Mouse (Mus musculus): ENCODE results near the gene Anxa7. TPM values are rescaled to one million over a fixed set of nuclear protein-coding genes. Genes with fewer than 3 reads are reported as not detected.
A peak's percentile ranks its signal among the peaks of the same experiment; 100 is the strongest.

The Anxa7 gene
- 27.8 and 30.0 TPM in 2 replicates for polyA plus RNA-seq (2014; fragmentation: Nextera tagmentation; extraction: Ambion mirVana)

DNA sequence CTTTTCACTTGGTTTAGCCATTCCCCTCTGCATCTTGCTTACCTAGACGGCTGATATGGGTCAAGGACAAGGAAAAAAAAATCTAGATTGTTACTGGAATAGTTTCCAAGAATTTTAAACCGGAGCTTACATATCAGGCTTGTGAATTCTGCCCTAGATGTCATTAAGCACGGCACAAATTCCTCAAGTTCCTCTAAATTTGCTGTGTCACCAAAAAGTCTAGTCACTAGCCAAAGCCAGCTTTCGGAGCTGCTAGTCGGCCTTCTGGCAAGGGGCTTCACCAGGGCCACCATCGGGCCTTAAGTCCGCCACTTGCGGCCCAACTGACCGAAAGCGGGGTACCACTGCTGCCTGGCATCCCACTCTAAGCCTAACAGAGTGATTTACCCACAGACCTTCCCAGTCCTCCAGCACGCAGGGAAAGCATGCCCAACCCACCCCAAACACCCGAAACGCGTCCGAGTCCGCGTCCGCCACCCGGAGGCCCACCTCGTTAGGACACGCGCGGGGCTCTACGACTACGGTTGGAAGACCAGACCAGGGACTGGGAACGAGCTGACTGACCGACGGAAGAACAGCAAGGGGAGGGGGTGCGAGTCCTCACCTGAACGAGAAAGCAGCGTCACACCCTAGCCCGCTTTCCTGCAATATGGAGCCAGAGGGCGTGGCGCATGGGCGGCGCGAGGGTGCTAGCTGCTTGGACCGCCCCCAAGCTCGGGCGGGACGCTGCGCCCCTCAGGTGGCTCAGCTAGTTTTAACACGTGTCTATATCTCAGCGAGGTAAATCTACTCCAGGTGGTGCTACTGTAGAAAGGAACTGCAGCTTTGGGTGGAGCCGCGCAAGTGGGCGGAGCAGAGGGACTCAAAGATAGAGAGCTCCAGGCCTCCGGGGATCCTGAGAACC, at the start of gene Anxa7:
TSS of gene Anxa7 (minus strand) at position 843 of the 904 bp plus-strand sequence.
- H3K9me3 ChIP-seq (replicated peaks; ENCODE audit: control insufficient read depth, low read length): no peaks in the 10 kb centered on the region
- H3K4me3 ChIP-seq (ENCODE audit: low read depth, low read length): peak within 1 kb of the TSS; percentile 65
- under 1% methylated on average over 48 of the region's 48 CpGs for WGBS
- peak within 1 kb of the TSS; percentile 62 for H3K9ac ChIP-seq (replicated peaks; ENCODE audit: low read length)
- ATAC-seq (replicated peaks; ENCODE audit: insufficient number of reproducible peaks, low FRiP score, low TSS enrichment, low read depth): peak; percentile 91
- DNase-seq (ENCODE audit: low spot score): peak; percentile 85
- no peaks in the 10 kb centered on the region for H3K4me1 ChIP-seq (ENCODE audit: control insufficient read depth, insufficient read depth, low read length)
- H3K27ac ChIP-seq (replicated peaks; ENCODE audit: low read depth, low read length): peak within 1 kb of the TSS; percentile 65
- no peaks in the 10 kb centered on the region for H3K36me3 ChIP-seq (replicated peaks; ENCODE audit: control insufficient read depth, insufficient read depth, low read depth, low read length)
- no peaks in the 10 kb centered on the region for H3K27me3 ChIP-seq (ENCODE audit: control insufficient read depth, insufficient read depth, low read length)
- H3K4me2 ChIP-seq (ENCODE audit: low read depth, low read length): peak within 1 kb of the TSS; percentile 75

GRCm38 (mm10) chr14:20529643-20530042, 49.7 kb upstream of the Anxa7 start:
- Histone ChIP-seq H3K4me2 (ENCODE audit: low read depth, low read length) (no peak overlapping the region), H3K36me3 (replicated peaks; ENCODE audit: control insufficient read depth, insufficient read depth, low read depth, low read length) (no peaks in the 10 kb centered on the region), H3K9me3 (replicated peaks; ENCODE audit: control insufficient read depth, low read length) (no peaks in the 10 kb centered on the region), H3K4me1 (ENCODE audit: control insufficient read depth, insufficient read depth, low read length) (no peaks in the 10 kb centered on the region), H3K27ac (replicated peaks; ENCODE audit: low read depth, low read length) (no peak overlapping the region), H3K27me3 (ENCODE audit: control insufficient read depth, insufficient read depth, low read length) (no peaks in the 10 kb centered on the region), H3K4me3 (ENCODE audit: low read depth, low read length) (no peak overlapping the region), H3K9ac (replicated peaks; ENCODE audit: low read length) (no peak overlapping the region)
- ATAC-seq (replicated peaks; ENCODE audit: insufficient number of reproducible peaks, low FRiP score, low TSS enrichment, low read depth): no peak
- 93% methylated on average over 4 of the region's 4 CpGs for WGBS
- no peak for DNase-seq (ENCODE audit: low spot score)

DNA sequence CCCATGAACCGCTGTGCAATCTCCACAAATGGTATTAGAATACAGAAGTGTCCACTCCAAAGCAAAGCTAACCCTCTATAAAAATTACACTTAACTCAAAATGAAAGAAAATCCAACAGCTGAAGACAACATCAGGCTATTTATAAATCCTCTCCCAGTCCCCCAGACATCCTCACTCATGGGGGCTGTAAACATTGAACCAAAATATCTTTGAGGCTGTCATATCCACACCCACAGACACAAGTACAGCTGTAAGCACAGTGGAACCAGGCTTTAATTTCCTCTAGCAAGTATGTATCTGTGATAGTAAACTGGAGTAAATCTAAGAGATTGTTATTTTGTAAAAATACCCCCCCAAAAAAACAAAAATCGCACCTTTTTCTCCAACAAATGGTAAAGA, 40.2 kb upstream of the Anxa7 start:
- no peak overlapping the region for H3K27ac ChIP-seq (replicated peaks; ENCODE audit: low read depth, low read length)
- no peaks in the 10 kb centered on the region for H3K9me3 ChIP-seq (replicated peaks; ENCODE audit: control insufficient read depth, low read length)
- WGBS: 98% methylated on average over 2 of the region's 2 CpGs
- H3K36me3 ChIP-seq (replicated peaks; ENCODE audit: control insufficient read depth, insufficient read depth, low read depth, low read length): peaks cover 3% of the 10 kb centered on the region; the same call in 1 of the 2 replicates
- no peak overlapping the region for H3K4me3 ChIP-seq (ENCODE audit: low read depth, low read length)
- H3K27me3 ChIP-seq (ENCODE audit: control insufficient read depth, insufficient read depth, low read length): no peaks in the 10 kb centered on the region
- H3K4me2 ChIP-seq (ENCODE audit: low read depth, low read length): no peak overlapping the region
- H3K4me1 ChIP-seq (ENCODE audit: control insufficient read depth, insufficient read depth, low read length): no peaks in the 10 kb centered on the region
- ATAC-seq (replicated peaks; ENCODE audit: insufficient number of reproducible peaks, low FRiP score, low TSS enrichment, low read depth): no peak
- no peak overlapping the region for H3K9ac ChIP-seq (replicated peaks; ENCODE audit: low read length)
- no peak for DNase-seq (ENCODE audit: low spot score)

GRCm38 (mm10) chr14:20508424-20508823, 28.5 kb upstream of the Anxa7 start:
- DNase-seq (ENCODE audit: low spot score) (no peak), ATAC-seq (replicated peaks; ENCODE audit: insufficient number of reproducible peaks, low FRiP score, low TSS enrichment, low read depth) (no peak)
- no peaks in the 10 kb centered on the region for H3K9me3 ChIP-seq (replicated peaks; ENCODE audit: control insufficient read depth, low read length)
- H3K27me3 ChIP-seq (ENCODE audit: control insufficient read depth, insufficient read depth, low read length): no peaks in the 10 kb centered on the region
- H3K4me1 ChIP-seq (ENCODE audit: control insufficient read depth, insufficient read depth, low read length): no peaks in the 10 kb centered on the region
- no peak overlapping the region for H3K9ac ChIP-seq (replicated peaks; ENCODE audit: low read length)
- H3K4me3 ChIP-seq (ENCODE audit: low read depth, low read length): no peak overlapping the region
- WGBS: 80% methylated on average over 2 of the region's 2 CpGs
- H3K4me2 ChIP-seq (ENCODE audit: low read depth, low read length): no peak overlapping the region
- H3K27ac ChIP-seq (replicated peaks; ENCODE audit: low read depth, low read length): no peak overlapping the region
- peaks cover 4% of the 10 kb centered on the region for H3K36me3 ChIP-seq (replicated peaks; ENCODE audit: control insufficient read depth, insufficient read depth, low read depth, low read length)

DNA sequence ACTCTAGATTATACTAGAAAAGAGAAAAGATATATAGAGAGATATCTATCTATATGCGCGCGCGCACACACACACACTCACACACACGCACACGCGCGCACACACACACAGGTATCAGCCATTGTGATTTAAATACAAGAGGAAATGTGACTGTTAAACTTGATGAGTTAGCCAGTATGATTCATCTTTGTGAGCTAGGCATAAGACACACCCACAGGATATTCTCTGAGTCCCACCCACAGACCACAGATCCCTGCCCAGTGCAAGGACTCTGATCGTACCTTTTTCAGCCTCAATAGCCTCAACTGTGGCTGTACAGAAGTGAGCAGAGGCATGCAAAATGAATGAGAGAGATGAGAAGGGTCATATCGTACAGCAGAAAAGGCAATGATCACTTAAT, 23.0 kb upstream of the Anxa7 start:
- WGBS: 94% methylated on average over 10 of the region's 10 CpGs
- no peak for ATAC-seq (replicated peaks; ENCODE audit: insufficient number of reproducible peaks, low FRiP score, low TSS enrichment, low read depth)
- DNase-seq (ENCODE audit: low spot score): no peak
- Histone ChIP-seq H3K4me1 (ENCODE audit: control insufficient read depth, insufficient read depth, low read length) (no peaks in the 10 kb centered on the region), H3K27me3 (ENCODE audit: control insufficient read depth, insufficient read depth, low read length) (no peaks in the 10 kb centered on the region), H3K4me2 (ENCODE audit: low read depth, low read length) (no peak overlapping the region), H3K4me3 (ENCODE audit: low read depth, low read length) (no peak overlapping the region), H3K9me3 (replicated peaks; ENCODE audit: control insufficient read depth, low read length) (no peaks in the 10 kb centered on the region), H3K36me3 (replicated peaks; ENCODE audit: control insufficient read depth, insufficient read depth, low read depth, low read length) (no peaks in the 10 kb centered on the region; the same call in none of the 2 replicates), H3K27ac (replicated peaks; ENCODE audit: low read depth, low read length) (no peak overlapping the region), H3K9ac (replicated peaks; ENCODE audit: low read length) (no peak overlapping the region)

- DNase-seq (ENCODE audit: low spot score): peak; percentile 42
- ATAC-seq (replicated peaks; ENCODE audit: insufficient number of reproducible peaks, low FRiP score, low TSS enrichment, low read depth): no peak
- 74% methylated on average over 3 of the region's 3 CpGs for WGBS
Observed at GRCm38 (mm10) chr14:20499982-20500381, 20.0 kb upstream of the Anxa7 start.

GRCm38 (mm10) chr14:20496603-20497002, 16.7 kb upstream of the Anxa7 start, which contains the start of gene Mss51:
Gene Mss51 (minus strand): TSS chr14:20496901.
- Histone ChIP-seq H3K9me3 (replicated peaks; ENCODE audit: control insufficient read depth, low read length) (no peaks in the 10 kb centered on the region), H3K4me1 (ENCODE audit: control insufficient read depth, insufficient read depth, low read length) (no peaks in the 10 kb centered on the region), H3K4me3 (ENCODE audit: low read depth, low read length) (no peak within 1 kb of the TSS), H3K9ac (replicated peaks; ENCODE audit: low read length) (no peak within 1 kb of the TSS), H3K4me2 (ENCODE audit: low read depth, low read length) (no peak within 1 kb of the TSS), H3K27me3 (ENCODE audit: control insufficient read depth, insufficient read depth, low read length) (no peaks in the 10 kb centered on the region), H3K36me3 (replicated peaks; ENCODE audit: control insufficient read depth, insufficient read depth, low read depth, low read length) (no peaks in the 10 kb centered on the region; the same call in 1 of the 2 replicates), H3K27ac (replicated peaks; ENCODE audit: low read depth, low read length) (no peak within 1 kb of the TSS)
- 76% methylated on average over 2 of the region's 2 CpGs for WGBS
- ATAC-seq (replicated peaks; ENCODE audit: insufficient number of reproducible peaks, low FRiP score, low TSS enrichment, low read depth) (no peak), DNase-seq (ENCODE audit: low spot score) (no peak)

More at GRCm38 (mm10) chr14:20499982-20500381, 20.0 kb upstream of the Anxa7 start:
- no peaks in the 10 kb centered on the region for H3K4me1 ChIP-seq (ENCODE audit: control insufficient read depth, insufficient read depth, low read length)
- no peak overlapping the region for H3K4me3 ChIP-seq (ENCODE audit: low read depth, low read length)
- H3K9me3 ChIP-seq (replicated peaks; ENCODE audit: control insufficient read depth, low read length): no peaks in the 10 kb centered on the region
- H3K27ac ChIP-seq (replicated peaks; ENCODE audit: low read depth, low read length): no peak overlapping the region
- no peaks in the 10 kb centered on the region; the same call in none of the 2 replicates for H3K36me3 ChIP-seq (replicated peaks; ENCODE audit: control insufficient read depth, insufficient read depth, low read depth, low read length)
- H3K9ac ChIP-seq (replicated peaks; ENCODE audit: low read length): no peak overlapping the region
- no peak overlapping the region for H3K4me2 ChIP-seq (ENCODE audit: low read depth, low read length)
- no peaks in the 10 kb centered on the region for H3K27me3 ChIP-seq (ENCODE audit: control insufficient read depth, insufficient read depth, low read length)

GRCm38 (mm10) chr14:20486031-20486430, 6.1 kb upstream of the Anxa7 start:
- ATAC-seq (replicated peaks; ENCODE audit: insufficient number of reproducible peaks, low FRiP score, low TSS enrichment, low read depth) (no peak), DNase-seq (ENCODE audit: low spot score) (no peak)
- H3K4me2 ChIP-seq (ENCODE audit: low read depth, low read length): no peak overlapping the region
- no peak overlapping the region for H3K9ac ChIP-seq (replicated peaks; ENCODE audit: low read length)
- no peaks in the 10 kb centered on the region for H3K9me3 ChIP-seq (replicated peaks; ENCODE audit: control insufficient read depth, low read length)
- H3K36me3 ChIP-seq (replicated peaks; ENCODE audit: control insufficient read depth, insufficient read depth, low read depth, low read length): no peaks in the 10 kb centered on the region; the same call in 1 of the 2 replicates
- H3K27ac ChIP-seq (replicated peaks; ENCODE audit: low read depth, low read length): no peak overlapping the region
- H3K4me1 ChIP-seq (ENCODE audit: control insufficient read depth, insufficient read depth, low read length): no peaks in the 10 kb centered on the region
- H3K4me3 ChIP-seq (ENCODE audit: low read depth, low read length): no peak overlapping the region
- 93% methylated on average over 5 of the region's 5 CpGs for WGBS
- H3K27me3 ChIP-seq (ENCODE audit: control insufficient read depth, insufficient read depth, low read length): no peaks in the 10 kb centered on the region

All from embryonic facial prominence, embryonic 11.5 days (tissue).